Mouse (Mus musculus) cerebellum, adult (tissue): ENCODE results near the gene Fkbpl.

ENCODE experiments used
- ATAC-seq: cut with Nextera tagmentation; 2 replicates; pipeline ENCODE4 v1.9.2; 2017; ENCODE audit warnings: mild to moderate bottlenecking, moderate library complexity, mixed read lengths; ENCODE audit not compliant: insufficient number of reproducible peaks, low FRiP score, low TSS enrichment

Fkbpl gene

GRCm38 (mm10) chr17:34683686-34684220 lies 39.2 kb downstream of the Fkbpl start:
- ATAC-seq, result no peak

DNA sequence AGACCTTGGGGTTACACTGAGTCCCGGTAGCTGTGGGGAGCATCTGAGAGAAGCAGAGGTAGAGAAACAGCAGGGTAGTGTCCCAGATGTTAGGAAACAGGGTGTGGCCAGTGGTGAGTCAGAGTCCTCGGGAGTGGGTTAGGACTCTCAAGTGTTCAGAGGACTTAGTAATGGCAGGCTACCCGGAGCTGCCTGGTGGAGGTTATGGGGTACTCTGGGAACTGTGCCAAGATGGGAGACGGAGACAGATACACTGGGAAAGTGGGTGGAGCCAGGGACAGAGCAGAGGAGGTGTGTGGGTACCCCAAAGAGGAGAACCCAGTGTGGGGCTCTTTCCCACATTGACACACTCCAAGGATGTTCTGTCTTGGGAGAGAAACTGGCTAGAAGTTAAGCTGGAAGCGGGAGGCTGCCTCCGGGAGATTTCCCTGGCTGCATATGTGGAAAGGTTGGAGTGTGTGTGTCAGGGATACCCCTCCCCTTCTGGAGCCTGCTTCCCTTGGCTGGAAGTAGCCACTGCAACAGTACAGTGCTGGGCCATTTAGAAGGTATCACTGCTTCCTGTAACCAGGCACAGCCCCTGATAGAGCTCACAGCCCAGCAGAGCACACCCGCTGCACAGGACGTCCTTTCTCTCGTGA lies 39.8 kb downstream of the Fkbpl start:
- ATAC-seq, result no peak

DNA sequence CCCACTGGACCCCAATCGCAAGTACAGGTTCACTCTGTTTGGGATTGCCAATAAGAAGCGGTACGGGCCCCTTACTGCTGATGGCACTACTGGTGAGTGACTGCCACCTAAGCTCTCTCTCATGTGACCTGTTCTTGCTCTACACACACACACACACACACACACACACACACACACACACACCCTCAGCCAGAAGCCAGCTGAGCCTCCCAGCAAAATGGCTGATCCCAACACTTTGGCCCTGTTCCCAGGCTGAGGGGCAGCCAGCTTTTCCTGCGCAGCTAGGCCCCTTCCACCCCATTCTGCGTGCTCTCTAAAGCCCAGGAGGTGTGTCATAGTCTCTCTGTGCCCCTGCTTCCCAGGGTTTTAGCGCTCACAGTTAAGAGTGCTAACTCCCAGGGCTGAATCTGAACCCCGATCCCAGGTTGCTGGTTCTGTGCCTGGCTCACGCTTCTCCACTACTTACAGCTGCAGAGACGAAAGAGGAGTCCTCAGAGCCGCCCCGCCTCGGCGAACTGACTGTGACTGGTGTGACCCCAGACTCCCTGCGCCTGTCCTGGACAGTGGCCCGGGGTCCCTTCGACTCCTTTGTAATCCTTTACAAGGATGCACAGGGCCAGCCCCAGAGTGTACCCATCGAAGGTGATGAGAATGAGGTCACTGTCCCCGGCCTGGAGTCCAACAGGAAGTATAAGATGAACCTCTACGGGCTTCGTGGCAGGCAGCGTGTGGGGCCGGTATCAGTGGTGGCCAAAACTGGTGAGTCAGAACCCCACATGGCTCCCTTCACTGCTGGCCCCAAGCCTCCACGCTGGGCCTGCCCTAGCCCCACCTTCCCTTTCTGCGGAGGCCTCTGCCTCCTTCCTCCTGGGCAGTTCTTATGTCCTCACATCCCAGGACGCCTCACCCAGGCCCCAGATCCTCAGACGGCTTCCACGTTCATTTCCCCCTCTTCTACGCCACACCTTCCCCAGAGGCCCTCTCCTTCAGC lies 40.9 kb downstream of the Fkbpl start:
- ATAC-seq, result no peak

GRCm38 (mm10) chr17:34688889-34689288 lies 44.3 kb downstream of the Fkbpl start:
- no peak for ATAC-seq

DNA sequence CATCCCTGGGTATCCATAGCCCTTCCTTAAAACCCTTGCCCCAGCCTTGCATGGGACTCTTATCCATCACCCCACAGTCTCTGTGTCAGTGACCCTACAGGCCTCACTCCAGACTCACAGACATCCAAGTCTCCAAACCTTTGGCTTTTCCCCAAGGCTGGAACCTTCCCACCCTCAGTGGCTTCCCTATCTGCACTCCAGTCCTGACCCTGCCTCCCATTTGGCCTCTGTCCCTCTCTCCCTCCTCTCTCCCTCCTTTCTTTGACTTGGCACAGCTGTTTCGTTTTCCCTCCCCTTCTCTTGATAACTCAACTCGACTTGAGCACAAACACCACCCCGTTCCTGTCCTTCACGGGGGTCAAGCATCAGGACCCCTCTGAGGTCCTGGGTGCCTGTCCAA lies 45.9 kb downstream of the Fkbpl start:
- ATAC-seq, result no peak

GRCm38 (mm10) chr17:34692906-34693305 lies 48.3 kb downstream of the Fkbpl start:
- ATAC-seq, result no peak
